Mouse (Mus musculus): ENCODE data around the gene Rapgef5.
"Not testable (repeated sequence)": the region's sequence is repeated elsewhere in the genome, so short reads cannot be mapped to it uniquely, and the experiment has no call there.

GRCm38 (mm10) chr12:117803989-117804388 lies 287.7 kb downstream of the Rapgef5 start, which contains the start of gene Cdca7l:
- not testable (repeated sequence) for TF ChIP-seq CTCF (IDR thresholded peaks at IDR 0.05; ENCODE audit: borderline replicate concordance, extremely low read depth, insufficient read depth, insufficient read length); POLR2A (IDR thresholded peaks at IDR 0.05; ENCODE audit: borderline replicate concordance, extremely low read depth, insufficient read depth, insufficient read length, poor library complexity, severe bottlenecking)

Measured in brain, embryonic 14.5 days (tissue).